Mouse (Mus musculus) forebrain, embryonic 12.5 days (tissue): ENCODE measurements around the gene Gck. TPM values are rescaled to one million over a fixed set of nuclear protein-coding genes. Genes with fewer than 3 reads are reported as not detected.

Source experiments
- ATAC-seq: fragments of 200-750 bp; cut with Nextera tagmentation; 2 replicates; pipeline ENCODE4 v1.8.0; 2017; ENCODE audit warnings: moderate TSS enrichment; ENCODE audit not compliant: low FRiP score
- H3K27ac ChIP-seq: fragments of 300-500 bp; sonication (generic); 2 replicates; pipeline ENCODE4 v1.5.1; 2016; ENCODE audit warnings: mild to moderate bottlenecking
- H3K27me3 ChIP-seq: fragments of 300-500 bp; sonication (generic); 2 replicates; pipeline ENCODE4 v1.6.1; 2016; ENCODE audit warnings: mild to moderate bottlenecking
- H3K36me3 ChIP-seq: fragments of 300-500 bp; sonication (generic); replicated peaks from 2 replicates; pipeline ENCODE4 v1.6.1; 2016; ENCODE audit warnings: mild to moderate bottlenecking
- H3K4me1 ChIP-seq: fragments of 300-500 bp; sonication (generic); 2 replicates; pipeline ENCODE4 v1.6.1; 2016
- H3K4me2 ChIP-seq: fragments of 300-500 bp; sonication (generic); 2 replicates; pipeline ENCODE4 v1.6.1; 2016; ENCODE audit warnings: mild to moderate bottlenecking, moderate library complexity
- H3K4me3 ChIP-seq: fragments of 300-500 bp; sonication (generic); replicated peaks from 2 replicates; pipeline ENCODE4 v1.5.1; 2016; ENCODE audit warnings: mild to moderate bottlenecking
- H3K9ac ChIP-seq: fragments of 300-500 bp; sonication (generic); 2 replicates; pipeline ENCODE4 v1.6.1; 2016; ENCODE audit warnings: mild to moderate bottlenecking
- H3K9me3 ChIP-seq: fragments of 300-500 bp; sonication (generic); 2 replicates; pipeline ENCODE4 v1.6.1; 2016
- WGBS: fragments of 180-500 bp; shearing (Covaris S2); methylation state at CpG from one replicate; pipeline ENCODE4 v1.1.7; 2016; 5-methylcytosine and 5-hydroxymethylcytosine counted together
- polyA plus RNA-seq: library from polyadenylated mRNA; unstranded; fragments of >200 nt; fragmentation: Nextera tagmentation; extraction: Ambion mirVana; gene quantifications from 2 replicates; pipeline ENCODE4 v1.2.1, GENCODE M21; 2016

Gene Gck
- 2.9 and 3.5 TPM in 2 replicates for polyA plus RNA-seq

DNA sequence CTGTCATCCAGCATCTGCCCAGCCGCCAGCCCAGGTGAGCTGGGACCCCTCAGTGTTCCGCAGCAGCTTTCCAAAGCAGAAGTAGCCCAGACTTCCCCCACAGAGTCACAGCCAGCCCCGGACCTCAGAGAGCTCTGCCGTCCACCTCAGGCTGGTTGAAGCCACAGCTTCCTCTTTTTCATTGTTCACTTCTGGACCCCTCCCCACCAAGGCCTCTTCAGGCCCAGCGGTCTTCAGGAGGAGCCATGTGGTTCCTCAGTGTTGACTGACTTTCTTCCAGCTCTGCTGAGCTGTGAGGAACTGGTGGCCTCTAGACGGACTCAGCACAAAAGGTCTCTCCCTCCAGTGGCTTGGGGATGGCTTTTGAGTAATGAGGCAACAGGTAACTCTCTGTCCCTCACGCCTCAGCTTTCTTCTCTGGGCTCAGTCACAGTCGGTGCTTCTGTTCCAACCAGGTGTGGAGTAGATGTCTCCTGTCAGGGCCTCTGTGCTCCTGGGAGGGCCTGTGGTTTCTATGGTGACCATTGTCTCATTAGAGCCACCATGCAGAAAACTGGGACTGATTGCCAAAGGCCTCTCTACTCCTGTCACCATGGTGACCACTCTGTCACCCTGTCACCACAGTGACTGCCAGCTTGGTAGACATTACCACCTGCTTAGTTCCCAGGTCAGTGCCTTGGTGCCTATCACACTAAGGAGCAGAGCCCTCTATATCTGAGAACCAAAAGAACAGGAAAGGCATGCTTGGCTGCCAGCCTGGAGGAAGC is at the start of gene Gck:
Gck (minus strand) TSS at position 496 of the 767 bp plus-strand sequence.
- Histone ChIP-seq H3K4me1 (peaks cover 13% of the 10 kb centered on the region), H3K27ac (no peak within 1 kb of the TSS), H3K4me2 (peak within 1 kb of the TSS; percentile 11; the same call in 1 of the 2 replicates), H3K36me3 (no peaks in the 10 kb centered on the region), H3K9me3 (no peaks in the 10 kb centered on the region), H3K27me3 (no peaks in the 10 kb centered on the region), H3K4me3 (no peak within 1 kb of the TSS), H3K9ac (no peak within 1 kb of the TSS)
- peak; percentile 30; the same call in 1 of the 2 replicates for ATAC-seq
- WGBS, result 53% methylated on average over 8 of the region's 8 CpGs

DNA sequence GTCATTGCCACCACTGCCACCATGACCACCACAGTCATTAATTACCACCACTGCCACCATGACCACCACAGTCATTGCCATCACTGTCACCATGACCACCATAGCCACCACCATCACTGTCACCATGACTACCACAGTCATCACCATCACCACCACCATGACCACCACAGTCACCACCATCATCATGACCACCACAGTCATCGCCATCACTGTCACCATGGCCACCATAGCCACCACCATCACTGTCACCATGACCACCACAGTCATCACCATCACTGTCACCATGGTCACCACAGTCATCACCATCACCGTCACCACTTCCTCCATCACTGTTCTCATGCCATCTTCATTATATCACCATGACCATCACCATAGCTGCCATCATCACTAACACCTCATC is 48.6 kb upstream of the Gck start:
- H3K4me2 ChIP-seq, result no peak overlapping the region
- no peaks in the 10 kb centered on the region for H3K9me3 ChIP-seq
- no peak overlapping the region for H3K9ac ChIP-seq
- no peaks in the 10 kb centered on the region for H3K36me3 ChIP-seq
- no peak for ATAC-seq
- H3K4me3 ChIP-seq, result no peak overlapping the region
- H3K27ac ChIP-seq, result no peak overlapping the region
- 96% methylated on average over 2 of the region's 2 CpGs for WGBS
- peaks cover 20% of the 10 kb centered on the region for H3K4me1 ChIP-seq
- no peaks in the 10 kb centered on the region; the same call in 1 of the 2 replicates for H3K27me3 ChIP-seq

DNA sequence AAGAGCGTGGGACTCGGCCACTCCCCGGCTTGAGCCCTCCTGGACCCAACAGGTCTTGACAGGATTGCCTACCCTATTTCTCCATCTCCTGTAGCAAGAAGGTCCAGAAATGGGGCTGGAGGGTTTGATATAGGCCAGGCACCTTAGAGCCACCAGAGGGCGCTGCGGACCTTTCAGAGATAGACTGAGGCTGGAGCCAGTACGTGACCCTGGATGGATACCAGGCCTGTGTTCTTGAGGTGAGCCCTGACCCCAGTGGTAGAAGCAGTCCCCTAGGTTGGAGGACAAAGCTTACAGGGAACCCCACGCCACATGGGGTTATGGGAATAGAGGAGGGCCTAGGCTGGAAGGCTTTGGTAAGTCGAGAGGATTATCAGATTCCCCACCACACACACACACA is 46.1 kb upstream of the Gck start:
- Histone ChIP-seq H3K9me3 (no peaks in the 10 kb centered on the region), H3K4me1 (peaks cover 17% of the 10 kb centered on the region), H3K4me2 (no peak overlapping the region), H3K27me3 (no peaks in the 10 kb centered on the region), H3K36me3 (no peaks in the 10 kb centered on the region), H3K27ac (no peak overlapping the region), H3K4me3 (no peak overlapping the region), H3K9ac (no peak overlapping the region)
- 19% methylated on average over 8 of the region's 8 CpGs for WGBS
- ATAC-seq, result peak; percentile 54

DNA sequence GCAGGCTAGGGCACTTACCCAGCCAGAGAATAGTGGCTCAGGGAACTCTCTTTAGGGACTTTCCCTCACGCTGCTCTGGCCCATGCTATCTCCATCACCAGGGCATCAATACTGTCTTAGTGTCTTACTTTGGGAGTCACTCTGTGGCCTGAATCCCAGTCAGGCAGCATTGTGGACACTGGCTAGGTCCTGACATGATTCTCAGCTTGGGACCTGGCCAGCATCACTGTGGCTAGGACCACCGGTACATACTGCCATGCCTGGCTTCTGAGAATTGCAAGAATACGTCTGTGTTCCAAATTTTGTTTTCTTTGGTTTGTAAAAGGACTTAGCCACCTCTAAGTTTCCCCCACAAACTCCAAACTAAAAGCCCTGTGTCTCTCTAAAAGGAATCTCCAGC is 45.0 kb upstream of the Gck start:
- Histone ChIP-seq H3K4me3 (no peak overlapping the region), H3K27ac (no peak overlapping the region), H3K36me3 (no peaks in the 10 kb centered on the region), H3K9ac (no peak overlapping the region), H3K9me3 (no peaks in the 10 kb centered on the region), H3K4me2 (no peak overlapping the region), H3K27me3 (no peaks in the 10 kb centered on the region), H3K4me1 (peaks cover 6% of the 10 kb centered on the region)
- 82% methylated on average over 3 of the region's 3 CpGs for WGBS
- no peak for ATAC-seq

DNA sequence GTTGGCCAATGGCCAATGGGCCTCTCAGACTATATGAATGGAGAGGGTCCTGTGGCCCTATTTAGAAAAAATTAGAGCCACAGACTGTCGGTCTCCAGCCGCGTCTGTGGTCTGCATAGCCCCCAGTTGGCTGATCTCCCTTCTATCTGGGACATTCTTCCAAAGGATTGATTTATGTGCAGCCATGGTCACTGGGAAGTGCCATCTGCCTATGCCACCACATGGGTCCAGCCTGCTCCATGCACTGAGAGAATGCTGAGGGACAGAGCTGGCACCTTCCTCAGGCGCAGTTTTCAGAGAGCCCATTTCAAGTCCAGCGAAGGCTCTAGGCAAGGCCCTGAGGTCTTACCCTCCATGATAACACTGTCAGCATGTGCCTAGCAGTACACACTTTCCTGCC is 44.3 kb upstream of the Gck start:
- no peaks in the 10 kb centered on the region for H3K27me3 ChIP-seq
- H3K9me3 ChIP-seq, result no peaks in the 10 kb centered on the region
- H3K9ac ChIP-seq, result no peak overlapping the region
- no peak for ATAC-seq
- no peak overlapping the region for H3K4me2 ChIP-seq
- 93% methylated on average over 5 of the region's 5 CpGs for WGBS
- no peaks in the 10 kb centered on the region for H3K36me3 ChIP-seq
- no peak overlapping the region for H3K27ac ChIP-seq
- no peak overlapping the region for H3K4me3 ChIP-seq
- H3K4me1 ChIP-seq, result no peaks in the 10 kb centered on the region

DNA sequence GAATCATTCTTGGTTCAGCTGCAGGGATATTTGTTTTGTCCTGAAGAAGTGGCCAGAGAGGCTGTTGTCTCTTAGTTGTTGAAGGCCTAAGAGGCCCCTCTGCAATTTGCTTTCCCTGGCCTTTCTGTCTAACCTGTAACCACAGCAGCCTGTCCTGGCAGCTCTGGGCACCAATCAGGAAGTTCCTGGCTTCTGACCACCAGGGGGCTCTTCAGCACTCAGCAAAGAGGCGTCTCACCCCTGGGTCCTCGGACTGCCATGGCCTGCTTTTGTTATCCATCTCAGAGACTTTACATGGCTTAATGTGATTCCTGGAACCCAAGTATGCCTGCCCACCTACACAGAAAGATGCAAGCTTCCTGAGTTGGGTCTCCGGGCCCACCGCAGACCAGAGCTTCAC is 41.0 kb upstream of the Gck start:
- Histone ChIP-seq H3K9me3 (no peaks in the 10 kb centered on the region), H3K36me3 (no peaks in the 10 kb centered on the region), H3K4me2 (no peak overlapping the region), H3K4me1 (no peaks in the 10 kb centered on the region), H3K4me3 (no peak overlapping the region), H3K27me3 (no peaks in the 10 kb centered on the region), H3K27ac (no peak overlapping the region), H3K9ac (no peak overlapping the region)
- 27% methylated on average over 4 of the region's 4 CpGs for WGBS
- no peak for ATAC-seq

DNA sequence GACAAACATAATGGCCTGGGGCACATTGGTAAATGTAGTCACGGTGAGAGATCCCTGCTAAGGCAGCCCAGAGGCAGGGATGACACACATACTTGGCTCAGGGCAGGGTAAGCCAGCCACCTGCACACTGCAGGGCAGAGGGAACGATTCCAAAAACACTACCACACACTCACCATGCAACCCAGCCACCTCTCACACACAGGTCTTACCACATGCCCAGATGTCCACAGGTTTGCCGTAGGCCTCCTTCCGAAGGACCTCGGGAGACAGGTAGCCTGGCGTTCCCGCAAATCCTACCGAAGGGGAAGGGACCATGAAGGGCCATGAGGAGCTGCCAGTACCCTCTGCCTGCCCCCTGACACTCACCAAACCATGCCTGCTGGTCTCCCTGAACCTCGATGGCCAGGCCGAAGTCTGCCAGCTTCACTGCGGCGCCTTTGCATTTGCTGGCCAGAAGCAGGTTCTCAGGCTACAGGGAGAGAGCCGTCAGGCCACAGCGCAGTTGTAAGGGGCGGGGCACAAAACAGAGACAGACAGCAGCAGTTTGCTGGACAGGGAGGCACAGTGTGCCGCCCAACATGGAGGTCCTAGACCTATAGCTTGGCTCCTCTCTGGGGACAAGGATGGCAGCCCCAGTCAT is 40.2 kb upstream of the Gck start:
- Histone ChIP-seq H3K4me1 (no peaks in the 10 kb centered on the region), H3K27ac (no peak overlapping the region), H3K4me2 (no peak overlapping the region), H3K4me3 (no peak overlapping the region), H3K27me3 (no peaks in the 10 kb centered on the region), H3K9ac (no peak overlapping the region), H3K36me3 (no peaks in the 10 kb centered on the region), H3K9me3 (no peaks in the 10 kb centered on the region)
- no peak for ATAC-seq
- 87% methylated on average over 16 of the region's 16 CpGs for WGBS

DNA sequence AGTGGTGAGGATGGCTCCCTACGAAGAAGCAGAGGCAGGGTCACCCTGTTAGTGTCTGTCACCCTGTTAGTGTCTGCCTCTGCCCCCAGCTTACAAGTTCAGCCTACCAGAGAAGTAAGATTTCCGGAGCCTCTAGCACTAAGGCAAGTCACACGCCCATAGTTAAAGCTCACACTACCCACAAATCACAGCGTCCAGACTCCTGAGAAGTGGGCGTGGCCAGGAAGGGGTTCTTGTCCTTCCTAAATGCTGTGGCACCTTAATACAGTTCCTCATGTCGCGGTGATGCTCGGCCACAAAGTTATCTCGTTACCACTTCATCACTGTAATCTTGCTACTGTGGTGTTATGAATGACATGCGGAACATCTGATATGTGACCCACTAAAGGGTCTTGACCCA is 38.2 kb upstream of the Gck start:
- H3K9ac ChIP-seq, result no peak overlapping the region
- no peaks in the 10 kb centered on the region for H3K27me3 ChIP-seq
- no peaks in the 10 kb centered on the region for H3K9me3 ChIP-seq
- WGBS, result 86% methylated on average over 10 of the region's 10 CpGs
- ATAC-seq, result no peak
- no peak overlapping the region for H3K27ac ChIP-seq
- no peaks in the 10 kb centered on the region for H3K36me3 ChIP-seq
- H3K4me2 ChIP-seq, result no peak overlapping the region
- H3K4me1 ChIP-seq, result no peaks in the 10 kb centered on the region
- H3K4me3 ChIP-seq, result no peak overlapping the region

DNA sequence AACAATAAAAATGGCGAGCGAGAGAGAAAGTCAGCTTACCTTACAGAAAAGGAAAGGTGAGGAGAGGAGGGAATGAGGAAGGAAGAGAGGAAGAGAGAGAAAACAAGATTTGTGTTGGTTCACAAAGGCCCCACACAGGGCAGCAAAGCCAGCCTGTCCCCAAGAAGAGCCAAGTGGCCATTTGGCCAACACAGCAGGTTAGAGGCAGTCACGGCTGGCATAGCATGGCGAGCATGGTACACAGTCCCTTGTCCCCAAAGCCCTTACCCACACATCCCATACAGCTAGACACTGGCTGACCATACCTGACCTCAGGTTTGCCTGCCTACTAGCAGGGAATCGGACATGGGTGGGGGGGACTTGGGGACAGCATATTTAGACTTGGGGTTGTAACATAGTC is 33.7 kb upstream of the Gck start:
- Histone ChIP-seq H3K4me2 (no peak overlapping the region), H3K27me3 (no peaks in the 10 kb centered on the region), H3K9me3 (no peaks in the 10 kb centered on the region), H3K9ac (no peak overlapping the region), H3K4me1 (no peaks in the 10 kb centered on the region), H3K36me3 (no peaks in the 10 kb centered on the region), H3K4me3 (no peak overlapping the region), H3K27ac (no peak overlapping the region)
- no peak for ATAC-seq
- 86% methylated on average over 5 of the region's 5 CpGs for WGBS

DNA sequence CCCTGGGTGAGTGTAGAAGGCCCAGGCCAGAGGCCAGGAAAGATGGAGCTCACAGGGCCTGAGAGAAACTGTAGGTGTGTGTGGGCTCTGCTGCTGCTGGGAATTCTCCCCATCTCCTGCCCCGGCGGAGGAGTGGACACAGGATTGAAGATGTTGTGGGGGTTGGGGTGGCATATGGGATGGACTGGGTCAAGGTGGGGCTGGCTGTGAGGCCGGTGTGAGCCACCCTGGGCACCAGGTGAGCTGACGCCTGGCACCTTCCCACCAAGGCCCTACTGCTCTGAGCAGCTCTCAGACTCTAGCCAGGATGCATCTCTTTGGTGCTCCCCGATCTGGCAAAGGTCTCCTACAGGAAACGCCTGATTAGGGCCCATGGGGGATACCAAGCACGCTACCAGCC is 31.4 kb upstream of the Gck start:
- no peak for ATAC-seq
- no peak overlapping the region for H3K9ac ChIP-seq
- 90% methylated on average over 7 of the region's 7 CpGs for WGBS
- H3K4me2 ChIP-seq, result no peak overlapping the region
- no peaks in the 10 kb centered on the region for H3K36me3 ChIP-seq
- no peak overlapping the region for H3K4me3 ChIP-seq
- no peaks in the 10 kb centered on the region for H3K4me1 ChIP-seq
- H3K27ac ChIP-seq, result no peak overlapping the region
- no peaks in the 10 kb centered on the region for H3K9me3 ChIP-seq
- no peaks in the 10 kb centered on the region for H3K27me3 ChIP-seq

DNA sequence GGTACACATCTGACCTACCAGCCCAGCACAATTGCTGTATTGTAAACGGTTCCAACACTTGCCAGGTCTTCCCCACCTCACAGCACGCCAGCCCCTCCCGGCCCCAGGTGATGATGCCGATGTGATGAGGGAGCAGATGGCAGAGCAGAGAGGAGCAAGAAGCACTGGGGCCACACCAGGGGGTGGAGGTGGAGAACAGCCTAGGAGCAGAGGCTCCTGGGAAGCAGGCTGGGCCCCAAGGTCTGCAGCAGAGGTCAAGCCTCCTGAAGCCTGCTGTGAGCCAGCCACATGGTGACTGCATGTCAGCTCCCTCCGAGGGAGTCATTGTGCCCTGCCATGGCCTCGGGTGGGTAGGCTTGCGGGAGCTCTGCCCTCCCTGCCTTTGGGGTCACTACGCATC is 30.7 kb upstream of the Gck start:
- ATAC-seq, result no peak
- no peaks in the 10 kb centered on the region for H3K4me1 ChIP-seq
- no peaks in the 10 kb centered on the region for H3K9me3 ChIP-seq
- H3K27me3 ChIP-seq, result no peaks in the 10 kb centered on the region
- no peak overlapping the region for H3K4me3 ChIP-seq
- H3K9ac ChIP-seq, result no peak overlapping the region
- H3K36me3 ChIP-seq, result no peaks in the 10 kb centered on the region
- no peak overlapping the region for H3K27ac ChIP-seq
- WGBS, result 78% methylated on average over 8 of the region's 8 CpGs
- H3K4me2 ChIP-seq, result no peak overlapping the region

DNA sequence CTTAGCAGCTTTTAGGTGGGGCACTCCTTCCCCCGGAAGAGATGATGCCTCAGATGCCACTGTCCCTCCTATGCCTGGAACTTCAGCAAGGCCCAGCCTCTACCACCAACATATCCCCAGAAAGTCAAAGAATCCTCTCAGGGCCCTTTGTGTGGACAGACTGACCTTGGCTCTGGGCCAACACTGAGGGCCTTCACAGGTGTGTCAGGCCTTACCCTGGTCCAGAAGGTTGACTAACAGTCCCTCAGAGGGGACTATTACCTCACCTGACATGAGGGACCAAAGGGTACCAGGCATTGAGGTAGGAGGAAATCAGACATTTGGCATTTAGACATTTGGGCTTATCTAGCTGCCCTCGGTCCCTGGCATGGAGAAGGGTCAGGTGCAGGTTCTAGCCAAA is 30.2 kb upstream of the Gck start:
- Histone ChIP-seq H3K9ac (no peak overlapping the region), H3K27me3 (no peaks in the 10 kb centered on the region), H3K36me3 (no peaks in the 10 kb centered on the region), H3K4me3 (no peak overlapping the region), H3K27ac (no peak overlapping the region), H3K9me3 (no peaks in the 10 kb centered on the region), H3K4me1 (no peaks in the 10 kb centered on the region), H3K4me2 (no peak overlapping the region)
- no peak for ATAC-seq
- 92% methylated on average over 2 of the region's 2 CpGs for WGBS

DNA sequence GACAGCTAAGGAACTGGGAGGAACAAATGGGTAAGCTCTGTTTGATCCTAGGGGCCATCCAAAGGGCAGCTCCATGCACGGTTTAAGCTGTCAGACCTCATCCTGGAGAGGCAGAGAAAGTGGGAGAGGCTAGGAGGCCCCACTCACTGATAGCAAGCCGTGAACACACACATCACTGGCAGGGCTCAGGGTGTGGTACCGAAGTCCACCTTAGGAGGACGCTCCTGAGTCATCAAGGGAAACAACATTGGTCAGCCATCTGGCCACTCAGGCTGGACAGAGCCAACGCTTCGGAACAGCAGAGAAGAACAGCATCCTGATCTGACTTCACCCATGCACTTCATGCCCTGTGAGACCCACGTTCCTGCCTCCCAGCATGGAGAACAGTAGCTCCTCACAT is 29.2 kb upstream of the Gck start:
- 94% methylated on average over 7 of the region's 7 CpGs for WGBS
- no peak overlapping the region for H3K27ac ChIP-seq
- H3K4me2 ChIP-seq, result no peak overlapping the region
- no peak overlapping the region for H3K4me3 ChIP-seq
- no peak overlapping the region for H3K9ac ChIP-seq
- H3K4me1 ChIP-seq, result no peaks in the 10 kb centered on the region
- no peaks in the 10 kb centered on the region for H3K9me3 ChIP-seq
- no peaks in the 10 kb centered on the region for H3K27me3 ChIP-seq
- no peaks in the 10 kb centered on the region for H3K36me3 ChIP-seq
- no peak for ATAC-seq
